Mouse (Mus musculus) embryonic stem cell, embryonic (primary cell): Measurements from ENCODE around the gene Spaca6.

ENCODE experiments used
- CTCF ChIA-PET, 4 experiments: fragments of 300-600 bp in 2 of 4; fragments of 350-600 bp in 2 of 4; sonication (Branson Sonifier 250); formaldehyde crosslinking; loops; one replicate each; lab custom pipeline; 2022; ENCODE audit warnings: inconsistent platforms in 2 of 4; lab: Charles Lee
- POLR2A ChIA-PET, 4 experiments: fragments of 300-600 bp in 2 of 4; fragments of 350-600 bp in 2 of 4; sonication (Branson Sonifier 250); formaldehyde crosslinking; loops; one replicate each; lab custom pipeline; 2022; ENCODE audit warnings: antibody characterized with exemption in 4 of 4, inconsistent platforms in 1 of 4; lab: Charles Lee

The Spaca6 gene

DNA sequence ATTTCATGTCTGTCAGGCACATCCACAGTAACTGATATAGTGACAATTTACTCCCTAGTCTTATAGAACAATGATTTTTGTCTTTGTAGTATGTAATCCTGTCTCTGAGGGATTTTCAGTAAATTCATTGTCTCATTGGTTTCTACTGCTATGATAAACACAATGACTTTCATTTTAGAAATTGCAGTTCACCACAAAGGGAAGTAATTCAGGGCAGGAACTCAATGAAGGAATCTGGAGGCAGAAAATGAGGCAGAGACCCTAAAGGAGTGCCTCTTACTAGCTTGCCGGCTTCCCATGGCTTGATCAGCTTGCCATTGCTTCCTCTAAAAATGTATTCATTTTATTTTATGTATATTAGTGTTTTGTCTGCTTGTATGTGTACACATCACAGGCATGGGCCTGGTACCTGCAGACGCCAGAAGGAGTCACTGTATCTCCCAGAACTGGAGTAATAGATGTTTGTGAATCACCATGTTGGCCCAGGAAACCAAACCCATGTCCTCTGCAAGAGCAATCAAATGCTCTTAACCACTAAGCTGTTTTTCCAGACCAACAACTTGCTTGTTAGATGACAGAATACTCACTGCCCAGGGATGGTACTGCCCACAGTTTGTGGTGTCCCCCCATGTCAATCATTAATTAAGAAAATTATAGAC lies 44.1 kb downstream of the Spaca6 start:
- POLR2A ChIA-PET = no interaction called here
- CTCF ChIA-PET = no interaction called here

GRCm38 (mm10) chr17:17871697-17872096 lies 44.7 kb downstream of the Spaca6 start:
- POLR2A ChIA-PET = no interaction called here
- CTCF ChIA-PET = interaction anchor here in 1 of 4 experiments (0.7 kb wide), 1 partner anchor 33 kb away, joined by 3 read pairs; no protein-coding TSS in a partner anchor

GRCm38 (mm10) chr17:17879347-17879746 lies 52.4 kb downstream of the Spaca6 start:
- CTCF ChIA-PET = no interaction called here
- POLR2A ChIA-PET = no interaction called here

DNA sequence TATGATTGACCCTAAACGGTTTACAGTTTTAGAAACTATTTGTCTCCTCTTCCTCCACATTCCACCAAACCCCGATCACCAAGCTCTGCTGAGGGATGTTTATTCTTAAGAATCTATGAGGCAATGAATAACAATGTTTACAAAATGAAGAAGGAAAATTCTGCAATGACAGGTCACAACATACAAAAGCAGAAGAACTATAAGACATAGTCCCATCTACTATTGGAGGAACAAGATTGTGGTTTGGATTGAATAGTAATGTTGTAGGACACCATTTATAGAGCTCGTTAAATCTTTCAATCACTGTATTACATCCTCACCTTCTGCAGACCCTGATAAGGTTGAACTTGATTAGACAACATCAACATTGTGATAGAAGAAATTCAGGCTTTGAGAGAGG lies 55.7 kb downstream of the Spaca6 start:
- POLR2A ChIA-PET = no interaction called here
- CTCF ChIA-PET = no interaction called here

- ChIA-PET CTCF (no interaction called here), POLR2A (no interaction called here)
Observed at GRCm38 (mm10) chr17:17883840-17884239, 56.9 kb downstream of the Spaca6 start, which contains the start of gene Fpr1. Fpr1 (minus strand) TSS chr17:17883940.

DNA sequence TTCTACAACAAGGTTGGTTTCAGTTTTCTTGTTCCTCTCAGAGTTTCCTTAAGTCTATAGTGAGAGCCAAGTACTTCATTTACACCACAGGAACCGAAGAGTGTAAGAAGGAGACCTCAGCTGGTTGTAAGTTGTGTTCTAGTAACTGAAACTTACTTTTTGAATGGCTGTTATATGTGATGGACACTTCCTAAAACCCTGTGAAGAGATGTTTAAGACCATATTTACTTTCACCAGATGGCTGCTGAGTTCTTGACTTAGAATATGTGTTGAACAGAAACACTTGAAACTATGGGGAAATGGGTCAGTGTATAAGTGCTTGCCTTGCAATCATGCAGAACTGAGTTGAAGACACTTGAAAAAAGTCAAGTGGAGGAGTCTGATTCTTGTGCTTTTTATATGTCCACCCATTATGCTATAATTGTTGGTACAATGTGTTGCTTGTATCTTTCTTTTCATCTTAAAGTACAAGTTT lies 60.9 kb downstream of the Spaca6 start, which contains the start of the genes Fpr2 and Fpr3:
Gene Fpr2, plus strand, starts transcription at position 51 of the 475 bp plus-strand sequence.
Gene Fpr3, plus strand, starts transcription at position 79 of the 475 bp plus-strand sequence.
- ChIA-PET CTCF (no interaction called here), POLR2A (no interaction called here)

DNA sequence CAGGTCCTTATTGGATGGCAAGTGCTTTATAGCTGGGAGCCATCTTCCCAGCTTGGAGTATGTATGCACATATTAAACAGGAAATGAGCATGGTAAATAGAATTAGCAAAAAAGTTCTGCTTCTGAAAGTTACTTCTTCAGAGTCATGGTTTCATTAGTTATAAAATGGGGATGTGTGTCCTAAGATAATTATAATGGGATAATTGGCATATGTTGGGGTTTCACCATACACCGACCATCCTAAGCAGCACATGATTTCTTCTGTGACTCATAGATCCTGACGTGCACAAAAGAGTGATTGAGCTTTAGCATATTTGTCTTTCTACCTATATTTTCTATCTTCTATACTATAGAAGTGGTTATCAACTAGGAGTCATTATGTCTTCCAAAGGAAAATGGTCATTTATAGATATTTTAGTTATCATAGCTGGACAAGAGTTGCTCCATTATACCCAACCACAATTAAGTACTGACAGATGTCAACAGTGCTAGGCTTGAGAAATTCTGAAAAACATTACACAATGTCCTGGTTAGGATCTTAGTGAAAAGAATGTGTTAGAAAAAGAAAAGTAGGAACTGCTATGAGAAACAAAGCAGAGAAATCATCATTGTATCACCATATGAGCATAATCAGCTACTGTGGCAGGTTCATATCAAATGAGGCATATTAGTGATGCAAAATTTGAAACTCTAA lies 62.9 kb downstream of the Spaca6 start:
- POLR2A ChIA-PET = no interaction called here
- CTCF ChIA-PET = no interaction called here
